Mouse (Mus musculus) spleen, adult 2 months (tissue): ENCODE data around the gene Plcd1.

Source experiments
- CTCF ChIP-seq: fragments of 200-500 bp; IDR thresholded peaks from 2 replicates; pipeline ENCODE4 v1.5.1; 2011; ENCODE audit warnings: mild to moderate bottlenecking, inconsistent platforms; ENCODE audit not compliant: insufficient read depth, insufficient read length, insufficient replicate concordance; ENCODE audit errors: extremely low read depth
- POLR2A ChIP-seq: fragments of 200-500 bp; IDR thresholded peaks from 2 replicates; pipeline ENCODE4 v1.6.1; 2011; ENCODE audit warnings: low read depth, low read length, inconsistent platforms

DNA sequence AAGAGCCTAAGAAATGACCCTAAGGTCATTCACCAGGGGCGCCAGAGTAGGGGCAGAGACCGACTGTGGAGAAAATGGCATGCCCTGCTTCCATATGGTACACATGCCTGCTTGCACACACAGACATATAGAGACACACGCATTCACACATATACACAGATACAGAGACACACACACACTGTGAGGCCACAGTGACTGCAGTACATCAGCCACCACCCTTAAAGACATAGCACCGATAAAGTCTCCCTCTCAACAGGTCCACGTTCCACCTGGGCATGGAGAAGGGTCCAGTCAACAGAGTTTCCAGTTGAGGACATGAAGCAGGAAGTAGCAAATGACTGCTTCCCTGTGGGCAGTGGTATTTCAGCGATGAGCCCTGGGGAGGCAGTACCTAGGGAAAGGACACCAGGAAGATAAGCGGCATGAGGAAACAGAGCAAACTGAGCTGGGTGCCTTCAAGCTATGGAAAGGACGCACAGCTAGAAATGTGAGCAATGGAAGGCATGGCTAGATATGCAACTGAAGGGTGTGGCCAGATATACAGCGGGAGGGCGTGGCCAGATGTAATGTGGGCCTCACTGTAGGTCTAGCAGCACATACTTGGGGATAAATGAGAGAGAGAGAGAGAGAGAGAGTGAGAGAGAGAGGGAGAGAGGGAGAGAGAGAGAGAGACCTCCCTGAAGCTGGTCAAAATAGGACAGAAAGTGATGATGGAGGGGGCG, 45.0 kb downstream of the Plcd1 start:
- no peak for TF ChIP-seq CTCF
- TF ChIP-seq POLR2A = no peak
